Mouse (Mus musculus): ENCODE data around the gene Sos2.
A peak's percentile ranks its signal among the peaks of the same experiment; 100 is the strongest.
"Not testable (repeated sequence)": the region's sequence is repeated elsewhere in the genome, so short reads cannot be mapped to it uniquely, and the experiment has no call there.

Gene Sos2

DNA sequence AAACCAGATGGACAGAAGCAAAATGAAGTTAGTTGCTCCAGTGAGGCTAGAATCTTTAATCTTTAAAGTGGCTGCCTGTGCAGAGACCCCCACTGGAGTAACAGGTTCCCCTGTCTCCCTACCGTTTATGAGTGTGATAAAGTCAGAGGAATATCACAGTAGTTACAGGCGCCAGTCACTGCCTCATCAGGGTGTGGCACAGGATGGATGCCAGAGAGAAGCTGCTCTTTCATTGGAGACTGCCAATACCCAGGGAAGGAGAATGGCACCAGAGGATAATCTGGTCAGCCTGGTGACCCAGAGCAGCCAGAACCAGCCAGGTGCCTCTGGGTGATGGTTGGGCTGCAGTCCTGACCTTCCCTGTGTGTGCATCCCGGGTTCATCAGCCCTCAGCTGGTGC lies 113.4 kb downstream of the Sos2 start:
- DNase-seq, result no peak

DNA sequence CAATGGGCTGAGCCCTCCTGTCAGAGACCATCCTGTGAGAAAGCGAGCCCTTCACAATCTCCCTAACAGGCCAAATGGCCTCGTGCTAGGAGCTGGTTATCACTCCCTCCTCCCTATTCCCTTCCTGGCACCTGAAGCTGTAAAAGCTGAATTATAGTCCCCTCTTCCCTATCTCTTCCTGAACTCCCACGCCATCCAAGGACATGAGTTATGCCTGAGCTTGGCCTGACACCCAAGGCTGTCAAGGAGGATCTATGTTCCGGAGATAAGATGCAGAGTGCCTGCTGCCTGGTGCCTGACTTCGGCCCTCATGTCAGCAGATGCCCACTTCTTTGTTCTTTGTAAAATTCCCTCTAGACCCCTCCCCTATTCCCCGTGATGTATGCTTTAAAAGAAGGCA lies 120.6 kb downstream of the Sos2 start:
- DNase-seq, result not testable (repeated sequence)

- DNase-seq, result no peak
Measured at GRCm38 (mm10) chr12:69556221-69556861, 125.3 kb downstream of the Sos2 start.

- no peak for DNase-seq
Measured at GRCm38 (mm10) chr12:69545456-69546178, 136.0 kb downstream of the Sos2 start.

GRCm38 (mm10) chr12:69544994-69545393 lies 136.7 kb downstream of the Sos2 start:
- DNase-seq, result no peak

DNA sequence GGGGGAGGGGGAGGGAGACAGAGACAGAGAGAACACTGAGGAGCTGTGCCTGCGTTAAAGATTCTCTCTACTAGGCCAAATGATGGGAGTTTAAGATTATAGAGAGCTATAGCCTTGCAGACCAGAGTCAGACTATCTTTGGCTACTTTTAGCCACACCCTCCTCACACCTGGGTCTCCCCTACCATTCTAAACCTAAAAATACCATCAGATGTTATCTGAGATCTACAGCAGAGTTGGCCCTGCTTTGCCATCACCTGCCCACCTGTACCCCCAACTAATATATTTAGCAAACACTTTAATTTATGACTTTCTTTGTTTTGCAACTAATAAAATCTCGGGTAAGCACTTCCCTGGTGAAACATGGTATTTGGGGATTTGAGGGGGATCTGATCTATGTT lies 137.1 kb downstream of the Sos2 start:
- no peak for DNase-seq

GRCm38 (mm10) chr12:69542376-69542775 lies 139.3 kb downstream of the Sos2 start:
- DNase-seq, result no peak

DNA sequence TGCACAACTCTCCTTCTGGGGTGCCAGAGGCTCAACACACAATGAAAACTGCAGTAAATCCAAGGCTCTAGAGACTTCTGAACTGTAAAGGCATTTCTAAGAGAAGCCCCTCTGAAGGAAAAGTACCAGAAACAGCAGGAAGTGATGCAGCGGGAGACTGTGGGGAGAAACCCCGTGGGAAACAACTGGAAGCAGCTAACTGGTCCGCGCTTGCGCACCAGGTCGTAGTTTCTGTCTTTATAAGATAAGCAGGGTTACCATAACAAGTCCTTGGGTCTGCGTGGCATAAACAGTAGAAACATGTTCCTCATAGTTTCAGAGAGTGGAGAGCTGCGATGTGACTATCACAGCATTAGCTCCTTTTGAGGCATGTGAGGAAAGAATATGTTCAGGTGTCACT lies 140.0 kb downstream of the Sos2 start:
- DNase-seq, result no peak

DNA sequence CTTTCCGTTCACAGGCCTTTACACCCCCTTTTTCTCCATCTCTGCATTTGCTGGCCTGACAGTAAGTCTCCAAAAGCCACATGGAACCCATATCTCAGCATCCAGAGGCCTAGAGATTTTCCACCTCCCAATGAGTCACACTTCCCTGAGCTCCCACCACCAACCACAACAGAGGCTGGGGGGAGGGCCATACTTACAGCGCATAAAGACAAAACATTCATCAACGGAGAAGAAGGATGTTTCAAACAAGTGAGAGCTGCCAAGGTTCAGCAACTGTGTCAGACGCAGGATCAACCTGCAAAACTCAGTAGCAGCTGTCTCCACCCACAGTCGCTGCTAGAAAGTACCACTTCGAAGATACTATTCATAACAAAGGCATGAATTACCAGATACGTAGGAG lies 142.3 kb downstream of the Sos2 start:
- DNase-seq, result no peak

DNA sequence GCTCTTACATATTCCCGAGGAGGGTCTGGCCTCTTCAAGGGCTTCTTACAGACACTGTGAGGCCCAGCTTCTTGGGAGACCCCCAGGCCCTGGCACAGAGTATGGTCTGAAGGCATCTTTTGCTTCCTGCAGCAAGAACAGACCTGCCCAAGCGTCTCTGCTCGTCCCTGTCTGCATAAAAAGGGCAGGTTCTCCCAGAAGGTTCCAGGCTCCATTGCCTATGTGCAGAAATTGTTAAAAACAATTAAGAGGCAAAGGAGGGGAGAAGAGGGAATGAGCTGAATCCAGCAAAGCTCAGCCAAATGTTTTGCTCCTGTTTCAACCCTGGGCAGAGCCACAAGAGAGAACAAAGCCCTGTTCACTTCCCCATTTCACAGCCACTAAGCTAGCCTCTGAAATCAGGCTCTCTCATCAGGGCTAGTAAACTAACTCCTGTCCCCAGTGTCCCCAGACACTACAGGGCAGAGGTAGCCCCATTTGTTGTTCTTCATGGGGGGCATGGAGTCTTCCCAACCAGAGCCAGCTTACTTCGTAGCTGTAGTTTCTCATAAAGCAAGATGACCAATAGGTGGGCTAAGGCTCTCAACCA lies 143.2 kb downstream of the Sos2 start:
- no peak for DNase-seq

DNA sequence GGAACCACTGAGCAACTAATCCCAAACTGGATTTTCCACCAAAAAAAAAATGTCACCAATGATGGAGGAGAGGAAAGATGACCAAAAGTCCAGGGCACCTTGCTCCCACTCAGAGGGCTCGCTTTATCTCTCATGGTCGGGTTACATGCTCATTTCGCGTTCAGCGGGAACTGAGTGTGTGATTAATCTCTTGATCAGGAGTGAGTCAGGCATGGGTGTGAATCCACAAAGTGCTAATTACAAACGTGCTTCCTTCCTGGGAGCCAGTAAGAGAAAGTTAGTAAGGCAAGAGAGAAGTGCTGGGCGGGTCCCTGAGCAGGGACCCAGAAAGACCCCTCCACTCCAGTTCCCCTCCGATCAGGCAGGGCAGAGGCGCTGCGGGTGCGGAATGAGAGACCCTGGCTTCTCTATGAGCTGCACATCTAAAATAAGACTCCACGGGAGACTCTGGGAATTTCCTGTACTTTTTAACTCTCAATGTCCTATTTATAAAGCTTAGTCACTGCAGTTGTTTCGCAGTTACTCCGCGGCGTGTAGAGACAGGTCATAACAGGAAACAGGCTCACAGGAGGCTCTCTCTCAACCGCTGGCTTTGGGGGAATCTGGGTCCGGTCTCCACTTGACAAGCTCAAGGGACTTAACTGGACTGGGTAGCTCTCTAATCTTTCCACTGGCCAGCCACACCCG lies 143.8 kb downstream of the Sos2 start:
- peak in 1 of 2 experiments; percentile 12 for DNase-seq

GRCm38 (mm10) chr12:69537243-69537674 lies 144.4 kb downstream of the Sos2 start:
- peak; percentile 68 to 73 for DNase-seq

DNA sequence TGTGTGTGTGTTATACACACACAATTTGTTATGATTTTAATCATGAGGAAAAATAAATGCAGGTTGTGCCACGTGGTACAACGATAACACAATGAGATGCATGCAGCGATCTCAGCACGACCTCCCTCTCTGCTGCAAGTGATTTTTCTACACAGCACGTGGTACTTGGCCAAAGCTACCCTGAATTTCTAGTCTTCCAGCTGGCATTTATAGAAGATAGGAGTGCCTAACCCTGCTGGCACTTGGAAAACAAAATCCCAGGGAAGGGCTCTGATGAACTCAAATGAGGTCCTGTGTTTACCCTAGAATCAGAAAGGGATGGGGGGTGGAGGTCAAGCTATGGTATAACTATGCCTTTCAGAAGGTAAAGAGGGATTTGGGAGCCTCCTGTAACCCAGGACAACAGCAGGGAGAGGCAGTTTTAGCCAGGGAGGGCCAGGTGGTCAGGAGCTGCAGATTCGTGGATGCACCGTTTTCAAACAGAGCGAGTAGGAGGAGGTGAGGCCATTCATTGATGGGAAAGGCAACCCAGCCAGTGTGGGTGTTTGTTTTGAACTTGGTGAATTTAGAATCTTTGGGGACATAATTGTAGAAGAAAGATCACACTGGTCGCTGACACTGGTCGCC lies 144.9 kb downstream of the Sos2 start:
- peak in 1 of 2 experiments; percentile 57 for DNase-seq

Measured in cerebellum, postnatal 25 days (tissue).